Mouse (Mus musculus): Measurements from ENCODE around the gene Art4. TPM values are rescaled to one million over a fixed set of nuclear protein-coding genes. Genes with fewer than 3 reads are reported as not detected.

Art4 gene
- polyA plus RNA-seq (2015; fragmentation: Nextera tagmentation; extraction: Ambion mirVana): 0.19 and 0.20 TPM in 2 replicates

- H3K36me3 ChIP-seq (ENCODE audit: control insufficient read depth, insufficient read depth, low read length): no peaks in the 10 kb centered on the region
- H3K9me3 ChIP-seq (replicated peaks; ENCODE audit: control insufficient read depth, low read length, poor library complexity, severe bottlenecking): no peaks in the 10 kb centered on the region
- no peak for ATAC-seq
- no peak within 1 kb of the TSS for H3K4me3 ChIP-seq (ENCODE audit: low read depth, low read length)
- 77% methylated on average over 18 of the region's 18 CpGs for WGBS
- H3K27me3 ChIP-seq (ENCODE audit: control insufficient read depth, insufficient read depth, low read depth, low read length): no peaks in the 10 kb centered on the region
- no peak within 1 kb of the TSS for H3K9ac ChIP-seq (ENCODE audit: low read depth, low read length)
- H3K27ac ChIP-seq (ENCODE audit: low read length): no peak within 1 kb of the TSS
- peaks cover 3% of the 10 kb centered on the region; the same call in 1 of the 2 replicates for H3K4me1 ChIP-seq (ENCODE audit: control insufficient read depth, insufficient read depth, low read length)
- no peak within 1 kb of the TSS for H3K4me2 ChIP-seq (ENCODE audit: low read length)
Observed at GRCm38 (mm10) chr6:136857186-136857872, at the start of gene Art4. Art4 (minus strand) TSS chr6:136857733.

- no peak for ATAC-seq
- whole genome bisulfite sequencing: 81% methylated on average over 10 of the region's 10 CpGs
- no peaks in the 10 kb centered on the region for H3K36me3 ChIP-seq (ENCODE audit: control insufficient read depth, insufficient read depth, low read length)
Observed at GRCm38 (mm10) chr6:136906937-136907293, 49.4 kb upstream of the Art4 start.

GRCm38 (mm10) chr6:136906283-136906936 is 48.9 kb upstream of the Art4 start:
- H3K36me3 ChIP-seq (ENCODE audit: control insufficient read depth, insufficient read depth, low read length): no peaks in the 10 kb centered on the region
- H3K9me3 ChIP-seq (replicated peaks; ENCODE audit: control insufficient read depth, low read length, poor library complexity, severe bottlenecking): no peaks in the 10 kb centered on the region
- no peak overlapping the region for H3K27ac ChIP-seq (ENCODE audit: low read length)
- 92% methylated on average over 19 of the region's 19 CpGs for WGBS
- H3K9ac ChIP-seq (ENCODE audit: low read depth, low read length): no peak overlapping the region
- no peaks in the 10 kb centered on the region for H3K27me3 ChIP-seq (ENCODE audit: control insufficient read depth, insufficient read depth, low read depth, low read length)
- no peak for ATAC-seq
- H3K4me2 ChIP-seq (ENCODE audit: low read length): no peak overlapping the region
- H3K4me3 ChIP-seq (ENCODE audit: low read depth, low read length): no peak overlapping the region
- H3K4me1 ChIP-seq (ENCODE audit: control insufficient read depth, insufficient read depth, low read length): no peaks in the 10 kb centered on the region

More at GRCm38 (mm10) chr6:136906937-136907293, 49.4 kb upstream of the Art4 start:
- no peaks in the 10 kb centered on the region for H3K4me1 ChIP-seq (ENCODE audit: control insufficient read depth, insufficient read depth, low read length)
- H3K27me3 ChIP-seq (ENCODE audit: control insufficient read depth, insufficient read depth, low read depth, low read length): no peaks in the 10 kb centered on the region
- no peaks in the 10 kb centered on the region for H3K9me3 ChIP-seq (replicated peaks; ENCODE audit: control insufficient read depth, low read length, poor library complexity, severe bottlenecking)
- H3K4me2 ChIP-seq (ENCODE audit: low read length): no peak overlapping the region
- no peak overlapping the region for H3K27ac ChIP-seq (ENCODE audit: low read length)
- H3K4me3 ChIP-seq (ENCODE audit: low read depth, low read length): no peak overlapping the region
- no peak overlapping the region for H3K9ac ChIP-seq (ENCODE audit: low read depth, low read length)

- no peaks in the 10 kb centered on the region for H3K4me1 ChIP-seq (ENCODE audit: control insufficient read depth, insufficient read depth, low read length)
- H3K4me3 ChIP-seq (ENCODE audit: low read depth, low read length): no peak overlapping the region
- no peak overlapping the region for H3K27ac ChIP-seq (ENCODE audit: low read length)
- no peak for ATAC-seq
- WGBS: 73% methylated on average over 8 of the region's 8 CpGs
- H3K4me2 ChIP-seq (ENCODE audit: low read length): no peak overlapping the region
- H3K9ac ChIP-seq (ENCODE audit: low read depth, low read length): no peak overlapping the region
- no peaks in the 10 kb centered on the region for H3K9me3 ChIP-seq (replicated peaks; ENCODE audit: control insufficient read depth, low read length, poor library complexity, severe bottlenecking)
- no peaks in the 10 kb centered on the region for H3K36me3 ChIP-seq (ENCODE audit: control insufficient read depth, insufficient read depth, low read length)
- no peaks in the 10 kb centered on the region for H3K27me3 ChIP-seq (ENCODE audit: control insufficient read depth, insufficient read depth, low read depth, low read length)
Observed at GRCm38 (mm10) chr6:136903885-136904470, 46.4 kb upstream of the Art4 start.

- H3K9ac ChIP-seq (ENCODE audit: low read depth, low read length): no peak overlapping the region
- WGBS: 89% methylated on average over 9 of the region's 9 CpGs
- no peak overlapping the region for H3K4me2 ChIP-seq (ENCODE audit: low read length)
- H3K36me3 ChIP-seq (ENCODE audit: control insufficient read depth, insufficient read depth, low read length): no peaks in the 10 kb centered on the region
- no peak overlapping the region for H3K4me3 ChIP-seq (ENCODE audit: low read depth, low read length)
- no peaks in the 10 kb centered on the region for H3K27me3 ChIP-seq (ENCODE audit: control insufficient read depth, insufficient read depth, low read depth, low read length)
- no peaks in the 10 kb centered on the region for H3K9me3 ChIP-seq (replicated peaks; ENCODE audit: control insufficient read depth, low read length, poor library complexity, severe bottlenecking)
- no peak for ATAC-seq
- no peak overlapping the region for H3K27ac ChIP-seq (ENCODE audit: low read length)
- no peaks in the 10 kb centered on the region for H3K4me1 ChIP-seq (ENCODE audit: control insufficient read depth, insufficient read depth, low read length)
Observed at GRCm38 (mm10) chr6:136902527-136902926, 45.0 kb upstream of the Art4 start.

GRCm38 (mm10) chr6:136901010-136901409 is 43.5 kb upstream of the Art4 start:
- ATAC-seq: no peak
- 85% methylated on average over 2 of the region's 2 CpGs for WGBS
- Histone ChIP-seq H3K27me3 (ENCODE audit: control insufficient read depth, insufficient read depth, low read depth, low read length) (no peaks in the 10 kb centered on the region), H3K9me3 (replicated peaks; ENCODE audit: control insufficient read depth, low read length, poor library complexity, severe bottlenecking) (no peaks in the 10 kb centered on the region), H3K27ac (ENCODE audit: low read length) (no peak overlapping the region), H3K36me3 (ENCODE audit: control insufficient read depth, insufficient read depth, low read length) (no peaks in the 10 kb centered on the region), H3K4me2 (ENCODE audit: low read length) (no peak overlapping the region), H3K4me3 (ENCODE audit: low read depth, low read length) (no peak overlapping the region), H3K9ac (ENCODE audit: low read depth, low read length) (no peak overlapping the region), H3K4me1 (ENCODE audit: control insufficient read depth, insufficient read depth, low read length) (no peaks in the 10 kb centered on the region)

- no peaks in the 10 kb centered on the region for H3K4me1 ChIP-seq (ENCODE audit: control insufficient read depth, insufficient read depth, low read length)
- H3K27me3 ChIP-seq (ENCODE audit: control insufficient read depth, insufficient read depth, low read depth, low read length): no peaks in the 10 kb centered on the region
- no peak overlapping the region for H3K27ac ChIP-seq (ENCODE audit: low read length)
- H3K9me3 ChIP-seq (replicated peaks; ENCODE audit: control insufficient read depth, low read length, poor library complexity, severe bottlenecking): no peaks in the 10 kb centered on the region
- no peak overlapping the region for H3K4me3 ChIP-seq (ENCODE audit: low read depth, low read length)
- 73% methylated on average over 4 of the region's 4 CpGs for WGBS
- H3K36me3 ChIP-seq (ENCODE audit: control insufficient read depth, insufficient read depth, low read length): no peaks in the 10 kb centered on the region
- H3K9ac ChIP-seq (ENCODE audit: low read depth, low read length): no peak overlapping the region
- no peak overlapping the region for H3K4me2 ChIP-seq (ENCODE audit: low read length)
- no peak for ATAC-seq
Observed at GRCm38 (mm10) chr6:136900369-136901009, 43.0 kb upstream of the Art4 start.

- Histone ChIP-seq H3K4me1 (ENCODE audit: control insufficient read depth, insufficient read depth, low read length) (no peaks in the 10 kb centered on the region), H3K9ac (ENCODE audit: low read depth, low read length) (no peak overlapping the region), H3K4me2 (ENCODE audit: low read length) (no peak overlapping the region), H3K36me3 (ENCODE audit: control insufficient read depth, insufficient read depth, low read length) (no peaks in the 10 kb centered on the region), H3K4me3 (ENCODE audit: low read depth, low read length) (no peak overlapping the region), H3K27ac (ENCODE audit: low read length) (no peak overlapping the region), H3K9me3 (replicated peaks; ENCODE audit: control insufficient read depth, low read length, poor library complexity, severe bottlenecking) (no peaks in the 10 kb centered on the region), H3K27me3 (ENCODE audit: control insufficient read depth, insufficient read depth, low read depth, low read length) (no peaks in the 10 kb centered on the region)
- 92% methylated on average over 2 of the region's 2 CpGs for WGBS
- no peak for ATAC-seq
Observed at GRCm38 (mm10) chr6:136898954-136899353, 41.4 kb upstream of the Art4 start.

- H3K4me3 ChIP-seq (ENCODE audit: low read depth, low read length): no peak overlapping the region
- 83% methylated on average over 4 of the region's 4 CpGs for WGBS
- H3K4me1 ChIP-seq (ENCODE audit: control insufficient read depth, insufficient read depth, low read length): no peaks in the 10 kb centered on the region
- no peaks in the 10 kb centered on the region for H3K36me3 ChIP-seq (ENCODE audit: control insufficient read depth, insufficient read depth, low read length)
- ATAC-seq: no peak
- no peak overlapping the region for H3K9ac ChIP-seq (ENCODE audit: low read depth, low read length)
- no peak overlapping the region for H3K4me2 ChIP-seq (ENCODE audit: low read length)
- H3K27me3 ChIP-seq (ENCODE audit: control insufficient read depth, insufficient read depth, low read depth, low read length): no peaks in the 10 kb centered on the region
- no peak overlapping the region for H3K27ac ChIP-seq (ENCODE audit: low read length)
- no peaks in the 10 kb centered on the region for H3K9me3 ChIP-seq (replicated peaks; ENCODE audit: control insufficient read depth, low read length, poor library complexity, severe bottlenecking)
Observed at GRCm38 (mm10) chr6:136898222-136898621, 40.7 kb upstream of the Art4 start.
